Mouse (Mus musculus) testis, adult 2 months (tissue): ENCODE measurements around the gene Hyal2.

ENCODE experiments used
- CTCF ChIP-seq: fragments of 200-500 bp; IDR thresholded peaks from 2 replicates; pipeline ENCODE4 v1.5.1; 2012; ENCODE audit warnings: low read depth, mild to moderate bottlenecking, inconsistent platforms, low read length, moderate library complexity; ENCODE audit not compliant: control insufficient read depth, insufficient read depth, insufficient replicate concordance
- POLR2A ChIP-seq: fragments of 200-500 bp; IDR thresholded peaks from 2 replicates; pipeline ENCODE4 v1.6.1; 2012; ENCODE audit warnings: low read depth, mild to moderate bottlenecking, inconsistent platforms, low read length, moderate library complexity; ENCODE audit not compliant: control insufficient read depth

DNA sequence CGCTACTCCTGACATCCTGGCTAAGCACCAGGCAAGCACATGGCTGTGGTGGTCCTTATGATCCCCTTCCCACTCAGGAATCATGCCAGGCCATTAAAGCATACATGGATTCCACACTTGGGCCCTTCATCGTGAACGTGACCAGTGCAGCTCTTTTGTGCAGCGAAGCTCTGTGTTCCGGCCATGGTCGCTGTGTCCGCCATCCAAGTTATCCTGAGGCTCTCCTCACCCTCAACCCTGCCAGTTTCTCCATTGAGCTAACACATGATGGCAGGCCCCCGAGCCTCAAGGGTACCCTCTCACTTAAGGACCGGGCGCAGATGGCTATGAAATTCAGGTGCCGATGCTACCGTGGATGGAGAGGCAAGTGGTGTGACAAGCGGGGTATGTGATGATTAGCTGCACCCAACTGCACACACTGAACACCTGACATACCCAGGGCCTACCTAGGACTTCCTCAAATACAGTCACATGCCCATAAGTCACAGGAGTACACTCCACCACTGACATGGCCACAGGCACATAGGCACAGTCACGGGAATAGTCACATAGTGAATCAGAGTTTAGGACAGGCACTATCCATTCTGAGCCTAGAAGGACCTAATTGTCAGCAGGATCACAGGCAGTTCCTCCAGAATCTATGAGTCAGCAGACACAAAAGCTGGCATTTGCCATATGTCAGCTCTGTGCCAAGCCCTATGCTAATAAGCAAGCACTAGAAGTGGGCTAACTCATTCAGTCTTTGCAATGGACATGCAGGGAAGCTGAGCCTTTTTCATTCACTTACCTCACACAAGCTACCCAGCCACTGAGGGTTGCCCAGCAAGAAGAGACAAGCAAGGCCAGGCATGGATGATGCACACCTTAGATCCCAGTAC, 11.5 kb downstream of the Hyal2 start:
- TF ChIP-seq POLR2A = no peak
- no peak for TF ChIP-seq CTCF
